Mouse (Mus musculus) kidney, postnatal 14 days (tissue): ENCODE measurements around the gene Krit1.
"Not testable (repeated sequence)": the region's sequence is repeated elsewhere in the genome, so short reads cannot be mapped to it uniquely, and the experiment has no call there.

Experiments
- DNase-seq: peaks from one replicate; pipeline ENCODE4 v3.0.0; 2022; ENCODE audit warnings: mixed read lengths

Krit1 gene

GRCm38 (mm10) chr5:3893459-3894293, 90.7 kb downstream of the Krit1 start, which contains the start of gene Mterf1a:
TSS of gene Mterf1a (minus strand) at chr5:3893933.
- peak; percentile 31 for DNase-seq

GRCm38 (mm10) chr5:3894294-3894619, 91.3 kb downstream of the Krit1 start:
- DNase-seq: not testable (repeated sequence)
